Mouse (Mus musculus) CH12.LX (cell line): ENCODE measurements around the gene Spata31.

Experiments
- MYC ChIP-seq: IDR thresholded peaks from 2 replicates; pipeline ENCODE4 v1.6.1; 2011; ENCODE audit warnings: low read depth, mild to moderate bottlenecking, improper control_type of control experiment, low read length
- USF2 ChIP-seq: conservative IDR thresholded peaks from 2 replicates; pipeline ENCODE4 v1.6.1; 2011; ENCODE audit warnings: low read depth, low read length, improper control_type of control experiment

DNA sequence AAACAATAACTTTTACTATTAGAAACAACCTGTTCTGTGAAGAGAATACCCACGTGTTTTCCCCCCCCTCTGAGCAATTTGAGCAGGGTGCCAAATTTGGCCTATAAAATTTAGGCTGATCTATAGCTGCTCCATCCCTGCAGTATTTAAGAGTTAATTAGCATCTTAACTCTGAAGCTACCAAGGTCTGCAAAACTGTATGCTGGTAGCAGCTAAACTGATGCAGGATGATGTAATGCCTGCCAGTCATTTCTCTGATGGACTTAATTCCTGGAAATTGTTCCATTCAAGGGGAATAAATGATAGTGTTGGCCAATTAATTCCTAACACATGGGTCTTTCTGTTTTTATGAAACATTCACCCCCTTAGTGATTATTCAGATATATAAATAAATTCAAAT is 14.1 kb upstream of the Spata31 start:
- TF ChIP-seq USF2 (no peak), MYC (no peak)
